Mouse (Mus musculus): ENCODE results near the gene Bmp5.
"Not testable (repeated sequence)": the region's sequence is repeated elsewhere in the genome, so short reads cannot be mapped to it uniquely, and the experiment has no call there.

The Bmp5 gene

DNA sequence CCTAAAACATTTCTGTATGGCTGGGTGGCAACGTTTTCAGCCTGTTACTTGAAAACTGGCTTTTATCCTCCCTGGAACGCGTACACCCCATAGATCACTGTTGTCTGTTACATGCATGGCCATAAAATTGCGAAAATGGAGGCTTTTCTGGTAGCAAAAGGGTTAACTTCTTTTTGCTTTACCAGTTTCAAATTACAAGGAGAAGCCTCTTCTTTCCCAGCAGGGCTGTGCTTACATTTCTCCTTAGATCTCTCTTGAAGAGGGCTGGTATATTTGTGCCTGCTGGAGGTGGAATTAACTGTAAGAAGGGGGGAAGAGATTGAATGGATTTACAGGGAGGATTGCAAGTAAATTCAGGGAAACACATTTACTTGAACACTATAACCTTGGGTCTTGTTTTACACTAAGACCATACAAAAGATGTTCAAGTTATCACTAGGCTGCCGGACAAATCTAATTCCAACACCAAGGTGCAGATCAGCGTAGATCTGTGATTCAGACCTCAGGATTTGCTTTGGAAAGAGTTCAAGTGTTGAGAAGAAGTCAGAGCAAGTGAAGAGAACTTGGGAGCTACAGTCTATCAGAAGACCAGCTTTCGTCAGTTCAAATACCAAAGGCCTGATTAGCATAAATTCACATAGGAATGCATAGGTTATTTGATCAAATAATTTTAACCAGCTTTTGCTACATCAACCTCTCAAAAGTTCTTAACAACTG is at the start of gene Bmp5:
Gene Bmp5, plus strand, starts transcription at position 236 of the 717 bp plus-strand sequence.
- DNase-seq (ENCODE audit: low spot score): peak; percentile 78

DNA sequence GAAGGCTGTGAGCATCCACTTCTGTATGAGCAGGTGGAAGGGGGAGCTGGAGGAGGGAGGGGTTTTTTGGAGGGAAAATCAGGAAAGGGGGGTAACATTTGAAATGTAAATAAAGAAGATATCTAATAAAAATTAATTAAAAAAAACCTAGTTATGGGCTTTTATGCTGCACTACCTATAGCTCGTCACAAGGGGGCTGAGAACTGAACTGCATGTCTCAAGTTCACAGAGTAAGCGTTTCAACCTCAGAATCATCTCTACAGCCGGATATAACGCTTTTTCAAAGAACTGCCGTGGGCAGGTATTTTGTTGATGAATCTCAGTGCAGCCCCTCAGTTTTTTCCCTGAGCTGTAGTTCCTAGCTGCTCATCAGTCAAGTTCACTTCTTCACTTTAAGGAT is 15.1 kb upstream of the Bmp5 start:
- peak; percentile 58 for DNase-seq (ENCODE audit: low spot score)

DNA sequence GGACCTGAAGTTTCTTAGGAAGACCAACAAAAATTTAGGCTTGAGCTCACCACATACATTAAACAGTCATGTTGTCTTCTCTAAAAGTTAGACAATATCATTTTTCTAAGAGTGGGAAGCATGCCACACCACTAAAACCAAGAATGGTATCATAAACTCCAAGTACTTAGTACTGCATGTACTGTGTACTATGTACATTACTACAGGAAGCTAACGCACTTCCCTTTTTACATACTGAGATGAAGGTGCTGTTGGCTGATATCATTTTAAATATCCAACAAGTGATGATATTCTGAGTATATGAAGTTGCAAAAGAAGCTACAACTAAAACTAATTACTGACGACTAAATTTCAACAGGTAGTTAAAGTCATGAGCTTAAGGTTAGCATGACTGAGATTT is 13.6 kb upstream of the Bmp5 start:
- DNase-seq (ENCODE audit: low spot score): no peak

DNA sequence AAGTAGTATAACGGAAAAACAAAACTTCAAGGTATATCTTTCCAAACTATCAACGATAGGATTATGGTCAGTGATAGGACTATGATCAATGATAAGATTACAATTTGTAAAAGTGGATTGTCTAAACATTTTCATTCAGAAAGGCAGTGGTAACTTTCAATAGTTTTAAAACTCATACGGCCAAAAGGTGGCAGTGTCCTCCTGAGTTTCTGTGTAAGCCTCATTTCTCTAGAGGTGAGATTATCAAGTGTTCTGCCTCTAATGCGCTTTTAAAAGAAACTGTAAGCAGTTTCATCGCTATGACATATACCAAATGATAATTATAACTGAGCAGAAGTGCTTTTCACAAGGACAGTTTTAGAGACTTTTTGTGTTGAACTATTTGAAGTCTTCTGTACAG is 12.7 kb upstream of the Bmp5 start:
- peak; percentile 77 for DNase-seq (ENCODE audit: low spot score)

DNA sequence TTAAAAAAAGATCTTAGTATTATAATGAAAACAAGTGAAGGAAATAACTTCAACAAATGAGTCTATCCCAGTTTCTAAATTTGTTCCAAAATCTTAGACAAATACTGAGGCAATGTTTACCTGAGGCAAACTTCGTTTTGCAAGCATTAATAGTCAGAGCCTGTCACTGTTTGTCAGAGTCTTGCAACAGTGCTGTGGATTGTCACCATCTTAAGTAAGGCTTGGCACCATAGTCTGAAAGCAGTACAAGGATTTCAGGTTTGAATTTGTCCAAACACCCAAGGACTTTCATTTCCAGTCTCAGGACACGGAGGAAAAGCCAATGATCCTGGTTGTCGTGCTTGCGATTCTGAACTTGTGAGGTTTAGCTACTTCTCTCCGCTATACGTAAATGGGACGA is 10.4 kb upstream of the Bmp5 start:
- no peak for DNase-seq (ENCODE audit: low spot score)

DNA sequence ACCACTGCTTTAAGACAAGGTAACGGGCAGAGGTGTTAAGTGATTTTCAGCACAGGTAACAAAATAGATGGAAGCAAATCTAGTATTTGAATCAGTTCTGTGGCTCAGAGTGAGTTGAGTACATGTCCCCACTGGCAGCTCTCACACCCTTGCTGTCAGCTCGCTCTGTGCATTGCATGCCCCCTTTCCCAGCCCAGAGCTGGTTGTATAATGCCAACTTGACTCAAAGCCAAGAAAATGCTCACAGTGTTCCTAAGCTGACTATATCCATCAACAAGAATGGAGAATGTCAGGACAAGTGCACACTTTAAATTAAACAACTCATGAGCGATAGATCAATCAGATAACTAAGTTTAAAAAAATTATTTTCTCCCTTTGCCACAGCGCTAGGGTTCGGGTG is 8.6 kb upstream of the Bmp5 start:
- no peak for DNase-seq (ENCODE audit: low spot score)

DNA sequence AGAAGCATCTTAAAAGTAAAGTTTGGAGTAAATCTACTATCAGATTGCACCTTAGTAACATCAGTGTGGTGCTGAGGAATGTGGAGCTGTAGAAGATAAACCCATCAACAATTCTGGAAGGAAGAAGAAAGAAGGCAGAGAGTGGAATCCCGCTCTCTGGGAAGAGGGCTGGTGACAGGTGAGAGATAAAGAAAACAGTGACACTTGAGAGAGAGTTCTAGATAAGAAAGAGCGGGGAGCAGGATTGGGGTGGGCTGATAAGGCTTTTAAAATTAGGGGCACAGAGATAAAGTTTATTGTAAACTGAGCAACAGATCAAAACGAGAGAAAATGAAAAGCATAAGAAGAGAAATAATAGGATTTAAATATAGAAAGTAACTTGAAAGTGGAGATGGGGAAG is 6.1 kb upstream of the Bmp5 start:
- no peak for DNase-seq (ENCODE audit: low spot score)

DNA sequence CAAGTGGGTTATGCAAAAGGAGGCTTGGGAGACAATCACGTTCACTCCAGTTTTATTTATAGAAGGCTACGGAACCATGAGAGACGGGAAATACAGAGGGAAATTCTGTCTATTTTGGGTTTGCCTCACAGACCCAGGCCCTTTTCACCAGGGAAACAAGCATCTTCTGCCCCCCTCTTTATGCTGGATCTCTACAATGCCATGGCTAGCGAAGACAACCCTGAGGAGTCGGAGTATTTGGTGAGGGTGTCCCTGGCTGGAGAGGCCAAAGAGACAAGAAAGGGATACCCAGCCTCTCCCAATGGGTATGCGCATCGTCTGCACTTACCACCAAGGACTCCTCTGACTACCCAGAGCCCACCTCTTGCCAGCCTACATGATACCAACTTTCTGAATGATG is 989 bp downstream of the Bmp5 start:
- DNase-seq (ENCODE audit: low spot score): no peak

DNA sequence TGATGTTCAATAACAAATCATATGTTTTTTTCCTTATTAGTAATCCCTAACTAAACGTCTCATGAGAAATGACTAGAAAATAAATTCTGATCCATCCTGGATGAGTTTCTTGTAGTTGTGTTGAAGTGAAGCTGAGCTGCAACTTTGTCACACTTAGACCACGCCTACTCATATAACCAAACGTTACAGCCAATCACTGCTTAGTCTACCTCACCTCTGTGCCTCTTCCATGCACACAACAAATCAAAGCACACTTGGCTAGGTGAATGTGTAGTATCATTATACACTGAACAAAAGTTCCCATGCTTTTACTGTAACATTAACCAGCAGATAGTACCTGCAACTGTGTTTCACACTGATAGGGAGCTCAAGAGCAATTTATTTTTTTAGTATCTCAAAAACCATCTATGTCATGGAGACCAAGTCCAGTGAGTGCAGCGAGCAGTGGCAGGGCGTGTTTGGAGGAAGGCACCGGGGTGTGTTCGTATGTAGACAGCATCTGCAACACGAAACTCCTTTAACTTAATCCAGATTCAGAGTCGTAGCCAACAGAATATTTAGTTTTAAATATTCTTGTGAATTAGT is 3.7 kb downstream of the Bmp5 start:
- no peak for DNase-seq (ENCODE audit: low spot score)

DNA sequence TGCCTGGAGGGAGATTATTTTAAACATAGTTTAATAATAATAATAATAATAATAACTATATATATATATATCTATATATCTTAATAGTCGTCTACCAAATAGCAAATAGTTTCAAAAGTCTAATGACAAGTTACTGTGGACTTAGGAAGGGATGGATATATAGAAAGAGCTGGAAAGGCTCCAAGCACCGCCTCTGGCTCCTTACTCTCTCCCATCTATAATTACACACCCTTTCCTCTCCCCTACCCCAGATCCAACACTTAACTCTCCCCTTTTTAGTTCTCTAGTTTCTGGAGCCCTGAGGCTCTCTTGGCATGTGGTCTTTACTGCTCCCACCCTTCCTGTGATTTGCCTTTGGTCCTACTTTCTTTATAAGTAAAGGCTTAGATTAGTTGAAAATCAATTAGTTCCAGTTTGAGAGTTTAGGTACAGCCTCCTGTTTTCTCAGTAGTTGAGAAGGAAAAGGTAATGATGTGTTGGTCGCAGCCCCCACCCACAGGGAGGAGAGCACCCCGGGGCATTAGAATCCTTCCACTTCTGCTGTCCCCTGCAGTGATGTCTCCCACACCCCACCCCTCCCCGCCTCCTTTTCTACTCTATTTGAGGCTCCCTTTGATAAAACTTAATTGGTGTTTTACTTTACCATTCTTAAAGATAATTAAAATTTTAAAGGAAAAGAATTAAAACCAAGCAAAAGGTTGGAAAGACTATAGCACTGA is 5.6 kb downstream of the Bmp5 start:
- no peak for DNase-seq (ENCODE audit: low spot score)

DNA sequence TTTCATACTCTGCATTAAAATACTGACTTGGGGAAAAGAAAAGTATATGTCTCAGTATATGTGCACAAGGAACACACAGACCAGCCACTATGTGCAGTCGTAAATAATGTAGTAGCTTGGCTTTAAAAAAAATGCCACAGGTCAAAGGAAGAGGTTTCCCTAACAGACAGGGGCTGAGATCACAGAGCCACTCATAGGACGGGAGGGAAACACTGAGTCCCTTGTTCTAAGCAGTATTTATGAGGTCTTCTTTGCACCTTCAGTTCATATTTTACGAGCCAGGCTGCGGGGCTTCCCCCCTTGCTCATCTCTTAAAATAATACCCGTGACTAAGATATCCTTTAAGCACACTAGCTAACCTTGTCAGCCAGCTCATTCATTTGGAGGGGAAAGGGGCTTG is 6.4 kb downstream of the Bmp5 start:
- no peak for DNase-seq (ENCODE audit: low spot score)

DNA sequence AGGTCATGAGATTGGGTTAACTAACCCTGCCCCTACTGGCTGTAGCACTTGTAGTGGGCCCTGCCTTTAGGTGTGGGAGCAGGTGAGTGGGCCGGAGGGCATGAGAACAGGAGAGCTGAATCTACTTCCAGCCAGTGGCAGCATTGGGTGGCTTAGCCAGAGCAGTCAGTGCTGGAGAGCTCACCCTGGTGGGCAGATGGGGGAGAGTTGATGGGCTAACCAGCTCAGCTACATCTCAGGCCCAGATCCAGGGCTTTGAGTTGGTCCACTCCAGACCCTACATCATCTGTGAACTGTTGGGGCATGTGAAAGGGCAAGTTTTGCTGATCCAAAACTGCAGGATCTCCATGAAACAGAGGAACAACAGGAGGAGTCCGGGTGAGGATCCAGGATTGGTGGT is 8.4 kb downstream of the Bmp5 start:
- no peak for DNase-seq (ENCODE audit: low spot score)

DNA sequence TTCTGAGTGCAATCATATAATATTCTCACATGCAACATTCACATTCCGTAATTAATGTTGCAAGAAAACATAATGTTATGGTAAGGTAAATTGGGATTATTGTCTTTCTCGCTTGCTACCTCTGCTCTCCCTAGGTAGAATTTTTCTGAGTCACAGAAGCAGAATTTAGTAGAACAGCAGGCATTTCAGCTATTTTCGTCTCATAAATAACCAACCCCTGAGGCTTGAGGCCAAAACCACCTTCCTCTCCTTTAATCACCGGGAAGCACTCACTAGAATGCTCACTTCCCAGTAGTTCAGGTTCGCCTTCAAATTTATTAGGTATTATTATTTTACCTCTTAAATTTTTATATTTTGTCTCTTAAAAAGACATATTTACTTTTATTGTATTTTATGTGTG is 10.8 kb downstream of the Bmp5 start:
- DNase-seq (ENCODE audit: low spot score): no peak

DNA sequence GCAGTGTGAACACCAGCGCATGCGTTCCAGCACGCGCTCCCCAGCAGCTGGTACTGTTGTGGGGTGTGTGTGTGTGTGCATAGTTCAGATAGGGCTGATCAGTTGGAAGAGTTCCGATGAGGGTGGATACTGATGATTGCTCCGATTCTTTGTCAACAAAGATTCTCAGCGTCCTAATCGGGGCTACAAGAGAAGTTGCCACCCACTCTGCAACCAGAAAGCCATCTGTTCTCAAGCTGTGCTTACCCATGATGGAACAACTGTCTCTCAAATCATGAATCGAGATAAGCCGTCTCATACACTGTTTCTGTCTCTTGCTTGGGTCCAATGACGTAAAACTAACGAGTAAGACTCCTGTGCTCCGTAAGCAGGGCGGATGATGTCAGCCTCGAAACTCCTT is 12.0 kb downstream of the Bmp5 start:
- DNase-seq (ENCODE audit: low spot score): no peak

DNA sequence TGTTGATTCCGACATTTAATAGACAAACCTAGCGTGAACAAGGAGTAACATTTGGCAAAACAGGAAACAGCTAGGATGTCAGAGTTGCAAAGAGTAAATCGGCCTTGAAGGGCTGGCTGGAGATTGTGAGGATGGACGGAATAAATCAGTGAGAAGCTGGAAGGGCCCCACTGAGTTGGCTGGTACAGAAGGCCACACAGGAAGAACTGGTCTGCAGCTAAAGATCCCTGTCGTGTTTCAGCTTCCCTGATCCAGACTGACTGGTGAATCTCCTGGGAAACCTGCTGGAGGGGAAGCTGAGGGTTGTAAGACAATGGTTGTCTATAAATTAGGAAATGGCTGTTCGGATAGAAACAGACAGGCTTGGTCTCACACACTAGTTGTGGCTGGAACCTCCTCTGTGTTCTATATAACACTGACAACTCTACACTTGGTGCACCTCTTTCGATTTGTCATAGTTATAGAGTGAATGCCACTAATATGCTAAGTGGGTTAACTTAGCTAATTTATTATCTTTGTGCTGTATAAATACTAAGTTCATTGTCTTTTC is 14.8 kb downstream of the Bmp5 start:
- DNase-seq (ENCODE audit: low spot score): no peak

DNA sequence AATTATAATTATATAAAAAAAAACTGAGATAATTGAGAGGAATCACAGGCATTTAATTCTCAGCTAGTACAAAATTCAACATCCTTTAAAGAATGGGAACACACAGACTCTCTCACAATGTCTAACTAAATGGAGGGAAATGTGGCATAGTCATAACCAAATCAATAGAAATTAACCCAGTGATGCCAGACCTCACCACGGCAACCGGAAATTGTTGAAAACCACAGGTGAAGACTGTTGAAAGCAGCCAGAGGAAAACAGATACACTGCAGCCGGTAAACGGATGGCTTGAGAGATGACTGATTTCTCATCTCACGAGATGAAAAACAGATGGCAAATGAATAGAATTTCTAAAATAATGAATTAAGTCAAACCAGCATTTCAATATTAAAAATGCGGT is 29.8 kb downstream of the Bmp5 start:
- DNase-seq (ENCODE audit: low spot score): no peak

DNA sequence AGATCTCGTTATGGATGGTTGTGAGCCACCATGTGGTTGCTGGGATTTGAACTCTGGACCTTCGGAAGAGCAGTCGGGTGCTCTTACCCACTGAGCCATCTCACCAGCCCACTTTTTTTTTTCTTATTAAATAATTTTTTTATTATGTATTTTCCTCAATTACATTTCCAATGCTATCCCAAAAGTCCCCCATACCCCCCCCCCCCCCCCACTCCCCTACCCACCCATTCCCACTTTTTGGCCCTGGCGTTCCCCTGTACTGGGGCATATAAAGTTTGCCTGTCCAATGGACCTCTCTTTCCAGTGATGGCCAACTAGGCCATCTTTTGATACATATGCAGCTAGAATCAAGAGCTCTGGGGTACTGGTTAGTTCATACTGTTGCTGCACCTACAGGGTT is 33.0 kb downstream of the Bmp5 start:
- not testable (repeated sequence) for DNase-seq (ENCODE audit: low spot score)

DNA sequence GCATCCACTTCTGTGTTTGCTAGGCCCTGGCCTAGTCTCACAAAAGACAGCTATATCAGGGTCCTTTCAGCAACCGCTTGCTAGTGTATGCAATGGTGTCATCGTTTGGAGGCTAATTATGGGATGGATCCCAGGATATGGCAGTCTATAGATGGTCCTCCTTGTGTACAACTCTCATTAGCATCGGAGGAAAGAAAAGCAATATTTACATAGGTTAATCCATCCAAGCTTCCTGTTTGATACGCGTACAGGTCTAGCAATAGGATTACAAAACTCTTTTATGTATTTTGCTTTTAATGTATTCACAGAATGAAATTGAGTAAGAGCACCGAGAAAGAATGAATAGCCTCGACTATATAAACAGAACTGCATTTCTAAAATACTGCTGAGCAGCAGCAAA is 33.5 kb downstream of the Bmp5 start:
- DNase-seq (ENCODE audit: low spot score): no peak

DNA sequence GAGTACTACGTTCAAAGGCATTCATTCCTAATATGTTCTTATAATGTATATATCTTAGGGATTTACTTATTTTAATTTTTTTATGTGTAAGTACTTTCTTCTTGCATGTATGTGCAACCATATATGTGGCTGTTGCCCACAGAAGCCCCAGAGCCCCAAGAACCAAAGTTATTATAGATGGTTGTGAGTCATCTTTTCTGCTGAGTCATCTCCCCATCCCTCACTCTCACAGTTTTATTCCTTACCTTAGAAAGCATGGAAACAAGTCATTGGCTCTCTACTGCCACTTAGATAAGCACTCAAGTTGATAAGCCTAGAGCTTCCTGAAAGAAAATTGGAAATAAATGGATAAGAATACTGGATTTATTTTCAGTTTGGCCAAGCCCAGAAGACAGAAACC is 40.0 kb downstream of the Bmp5 start:
- no peak for DNase-seq (ENCODE audit: low spot score)

DNA sequence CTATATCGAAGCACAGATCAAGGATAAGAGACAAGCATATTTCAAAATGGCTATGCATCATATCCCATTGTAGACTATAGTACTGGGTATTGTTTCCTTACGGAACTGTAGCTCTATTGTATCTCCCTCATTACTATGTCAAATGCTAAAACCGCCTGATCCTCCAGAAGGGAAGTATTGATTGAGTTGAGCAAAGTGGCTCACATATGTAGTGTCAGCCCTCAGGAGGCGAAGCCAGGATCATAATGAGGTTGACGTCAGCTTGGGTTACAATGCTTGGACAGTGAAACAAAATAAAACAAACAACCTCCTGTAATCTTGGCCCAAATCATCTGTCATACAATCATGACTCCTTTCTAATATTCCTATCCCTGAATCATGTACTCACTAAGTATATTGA is 43.2 kb downstream of the Bmp5 start:
- no peak for DNase-seq (ENCODE audit: low spot score)

DNA sequence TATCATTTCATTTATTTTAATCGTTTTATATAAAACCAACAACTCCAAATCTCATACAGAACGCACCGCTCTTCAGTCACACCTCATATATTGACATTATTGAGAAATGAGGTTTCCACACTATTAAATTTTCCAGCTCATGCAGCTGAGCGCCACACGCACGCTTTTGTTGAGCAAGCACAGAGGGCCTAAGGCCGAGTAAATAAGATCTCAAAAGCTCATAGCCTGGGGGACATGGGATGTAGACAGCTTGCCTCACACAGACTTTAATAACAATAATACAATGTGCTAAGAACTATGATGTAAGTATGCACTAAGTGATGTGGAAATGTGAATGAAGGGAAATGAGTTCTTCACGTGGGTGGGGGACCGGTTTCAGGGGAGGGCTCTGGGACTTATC is 57.3 kb downstream of the Bmp5 start:
- DNase-seq (ENCODE audit: low spot score): no peak

DNA sequence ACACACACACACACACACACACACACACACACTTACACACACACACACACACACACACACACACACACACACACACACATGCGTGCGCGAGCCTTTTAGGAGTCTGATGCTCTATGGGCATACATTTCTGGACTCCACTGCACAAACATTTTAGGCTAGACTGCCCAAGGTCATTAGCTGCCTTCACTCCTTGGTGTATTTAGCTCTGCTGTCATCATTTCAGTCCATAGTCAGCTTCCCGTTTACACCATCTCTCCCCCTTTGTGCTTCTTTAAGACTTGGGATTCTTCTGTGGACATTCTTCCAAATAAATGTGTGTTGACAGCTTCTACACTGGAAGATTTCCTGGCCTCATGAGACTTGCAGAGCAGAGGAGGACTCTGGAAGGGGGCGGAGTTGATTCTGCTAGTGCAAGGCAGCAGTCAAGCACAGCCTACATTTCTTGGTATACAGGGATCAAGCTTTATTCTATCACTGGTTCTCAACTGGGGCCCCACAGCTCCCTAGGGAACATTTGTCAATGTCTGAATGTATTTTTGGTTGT is 58.1 kb downstream of the Bmp5 start:
- DNase-seq (ENCODE audit: low spot score): peak; percentile 32

DNA sequence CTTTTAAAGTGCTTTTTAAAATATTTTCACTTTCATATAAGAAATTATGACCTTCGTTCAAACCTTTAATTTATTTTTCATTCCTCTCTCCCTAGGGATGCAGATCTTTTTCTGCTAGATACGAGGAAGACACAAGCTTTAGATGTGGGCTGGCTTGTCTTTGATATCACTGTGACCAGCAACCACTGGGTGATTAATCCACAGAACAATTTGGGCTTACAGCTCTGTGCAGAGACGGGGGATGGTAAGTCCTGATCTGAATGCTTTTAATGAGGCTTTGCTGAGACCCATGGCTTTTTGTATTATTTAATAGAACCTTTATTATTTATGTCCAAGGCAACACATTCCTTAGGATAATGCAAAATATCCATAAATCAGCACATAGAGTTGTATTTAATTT is 64.3 kb downstream of the Bmp5 start:
- no peak for DNase-seq (ENCODE audit: low spot score)
